In genomic region chr13:63272017-63272601, GRCm38 (mm10) we compare ENCODE assay signal across 8 mouse cellular contexts.
DNase-seq lines count a peak whose midpoint lies in the region; ATAC-seq and TF ChIP-seq lines count a peak whose summit lies in the region.

No protein-coding gene starts in this region.

- peak overlapping the region; percentile 89 for H3K27ac ChIP-seq in lung, embryonic 14.5 days (ENCODE audit: low read depth)
- H3K27ac ChIP-seq in forebrain, postnatal 0 days (ENCODE audit: low read depth, low read length) = no peak overlapping the region
- peak overlapping the region; percentile 93 for H3K27ac ChIP-seq in limb, embryonic 13.5 days
- H3K27ac ChIP-seq in stomach, embryonic 14.5 days (ENCODE audit: low read length) = peak overlapping the region; percentile 77

- peak overlapping the region; percentile 37 for H3K4me3 ChIP-seq in lung, embryonic 14.5 days (ENCODE audit: low read depth, low read length)
- peak overlapping the region; percentile 42 for H3K4me3 ChIP-seq in forebrain, postnatal 0 days (ENCODE audit: low read depth, low read length)
- H3K4me3 ChIP-seq in limb, embryonic 13.5 days = peak overlapping the region; percentile 50
- peak overlapping the region; percentile 36 for H3K4me3 ChIP-seq in stomach, embryonic 14.5 days (ENCODE audit: low read depth, low read length)

- H3K4me1 ChIP-seq in lung, embryonic 14.5 days (ENCODE audit: insufficient read depth) = peaks cover 17% of the 10 kb centered on the region
- H3K4me1 ChIP-seq in forebrain, postnatal 0 days (ENCODE audit: insufficient read depth) = 0 out of 2 replicates have a peak, but pooled peaks cover 4% of the 10 kb centered on the region
- peaks cover 92% of the 10 kb centered on the region for H3K4me1 ChIP-seq in limb, embryonic 13.5 days
- H3K4me1 ChIP-seq in stomach, embryonic 14.5 days (ENCODE audit: control insufficient read depth, insufficient read depth, low read length) = peaks cover 40% of the 10 kb centered on the region

- TF ChIP-seq CTCF in lung, embryonic 14.5 days (IDR thresholded peaks at IDR 0.05; ENCODE audit: low read depth) = no peak
- no peak for TF ChIP-seq CTCF in forebrain, postnatal 0 days (IDR thresholded peaks at IDR 0.05; ENCODE audit: low read depth)

- H3K9me3 ChIP-seq in lung, embryonic 14.5 days (ENCODE audit: low read depth, low read length) = no peaks in the 10 kb centered on the region
- H3K9me3 ChIP-seq in forebrain, postnatal 0 days (ENCODE audit: low read length) = no peaks in the 10 kb centered on the region
- no peaks in the 10 kb centered on the region for H3K9me3 ChIP-seq in limb, embryonic 13.5 days
- H3K9me3 ChIP-seq in stomach, embryonic 14.5 days (ENCODE audit: control insufficient read depth, low read depth, low read length) = no peaks in the 10 kb centered on the region

- DNase-seq in lung, embryonic 14.5 days = no peak
- no peak for DNase-seq in lung, postnatal 25 days (ENCODE audit: low spot score)
- no peak for DNase-seq in forebrain, postnatal 0 days
- DNase-seq in thymus, adult 18-20 months = no peak
- no peak for DNase-seq in right cerebral cortex, postnatal 10 days (ENCODE audit: low spot score in 2 of 2)
- DNase-seq in layer of hippocampus, adult 8-10 months (ENCODE audit: low spot score in 2 of 2) = no peak

- H3K4me2 ChIP-seq in lung, embryonic 14.5 days = peak overlapping the region; percentile 63
- H3K4me2 ChIP-seq in forebrain, postnatal 0 days (ENCODE audit: low read depth) = peak overlapping the region; percentile 72
- H3K4me2 ChIP-seq in limb, embryonic 13.5 days (replicated peaks) = peak overlapping the region; percentile 70
- H3K4me2 ChIP-seq in stomach, embryonic 14.5 days (replicated peaks; ENCODE audit: low read depth, low read length) = peak overlapping the region; percentile 35

- WGBS in lung, embryonic 14.5 days = 20% methylated on average over 16 of the region's 16 CpGs
- 11% methylated on average over 16 of the region's 16 CpGs for WGBS in forebrain, postnatal 0 days
- WGBS in limb, embryonic 13.5 days = 15% methylated on average over 16 of the region's 16 CpGs
- 16% methylated on average over 16 of the region's 16 CpGs for WGBS in stomach, embryonic 14.5 days

- H3K9ac ChIP-seq in lung, embryonic 14.5 days = peak overlapping the region; percentile 53
- peak overlapping the region; percentile 42 for H3K9ac ChIP-seq in forebrain, postnatal 0 days
- H3K9ac ChIP-seq in limb, embryonic 13.5 days = peak overlapping the region; percentile 75
- no peak overlapping the region for H3K9ac ChIP-seq in stomach, embryonic 14.5 days (replicated peaks; ENCODE audit: low read depth, low read length)

- ATAC-seq in lung, embryonic 14.5 days (ENCODE audit: insufficient read depth) = no peak
- no peak for ATAC-seq in forebrain, postnatal 0 days
- ATAC-seq in limb, embryonic 13.5 days (ENCODE audit: low FRiP score, low read depth) = no peak
- no peak for ATAC-seq in stomach, embryonic 14.5 days (ENCODE audit: insufficient number of reproducible peaks, insufficient read depth, low FRiP score, low read depth)

- H3K36me3 ChIP-seq in lung, embryonic 14.5 days (ENCODE audit: insufficient read depth) = peaks cover 20% of the 10 kb centered on the region; the same call in 1 of the 2 replicates
- H3K36me3 ChIP-seq in forebrain, postnatal 0 days (ENCODE audit: insufficient read depth) = no peaks in the 10 kb centered on the region
- H3K36me3 ChIP-seq in limb, embryonic 13.5 days = peaks cover 15% of the 10 kb centered on the region
- no peaks in the 10 kb centered on the region for H3K36me3 ChIP-seq in stomach, embryonic 14.5 days (ENCODE audit: control insufficient read depth, insufficient read depth, low read length)

- H3K27me3 ChIP-seq in lung, embryonic 14.5 days (ENCODE audit: insufficient read depth, low read length) = no peaks in the 10 kb centered on the region
- H3K27me3 ChIP-seq in forebrain, postnatal 0 days (ENCODE audit: insufficient read depth, low read length) = no peaks in the 10 kb centered on the region
- no peaks in the 10 kb centered on the region for H3K27me3 ChIP-seq in limb, embryonic 13.5 days
- H3K27me3 ChIP-seq in stomach, embryonic 14.5 days (ENCODE audit: control insufficient read depth, insufficient read depth, low read length) = no peaks in the 10 kb centered on the region
